Mouse (Mus musculus) T-cell, adult 2 months (primary cell): ENCODE data around the gene Sfxn2.
A peak's percentile ranks its signal among the peaks of the same experiment; 100 is the strongest.

Experiments
- DNase-seq: peaks from one replicate; pipeline ENCODE4 v3.0.0; 2022; ENCODE audit warnings: low spot score

Gene Sfxn2

GRCm38 (mm10) chr19:46572951-46573937, at the start of gene Sfxn2, which contains the start of gene Arl3:
TSS of gene Sfxn2 (plus strand) at chr19:46573365.
TSS of gene Arl3 (minus strand) at chr19:46573198.
- peak; percentile 94 for DNase-seq

- DNase-seq, result no peak
These were observed 49.5 kb upstream of the Sfxn2 start for GRCm38 (mm10) chr19:46523480-46524151.

- DNase-seq, result no peak
These were observed 49.0 kb upstream of the Sfxn2 start for GRCm38 (mm10) chr19:46524152-46524544.

- DNase-seq, result no peak
These were observed 48.4 kb upstream of the Sfxn2 start for GRCm38 (mm10) chr19:46524601-46525321.

- DNase-seq, result no peak
These were observed 47.2 kb upstream of the Sfxn2 start for GRCm38 (mm10) chr19:46525691-46526631.

GRCm38 (mm10) chr19:46527632-46528528, 45.3 kb upstream of the Sfxn2 start:
- no peak for DNase-seq

GRCm38 (mm10) chr19:46528529-46529213, 44.5 kb upstream of the Sfxn2 start:
- peak; percentile 69 for DNase-seq

GRCm38 (mm10) chr19:46529601-46530448, 43.3 kb upstream of the Sfxn2 start:
- no peak for DNase-seq

GRCm38 (mm10) chr19:46530449-46530990, 42.6 kb upstream of the Sfxn2 start:
- no peak for DNase-seq

- DNase-seq, result no peak
These were observed 41.8 kb upstream of the Sfxn2 start for GRCm38 (mm10) chr19:46531071-46532030.

- DNase-seq, result no peak
These were observed 41.0 kb upstream of the Sfxn2 start for GRCm38 (mm10) chr19:46532031-46532688.

- DNase-seq, result no peak
These were observed 40.1 kb upstream of the Sfxn2 start for GRCm38 (mm10) chr19:46533066-46533465.

- DNase-seq, result no peak
These were observed 39.6 kb upstream of the Sfxn2 start for GRCm38 (mm10) chr19:46533525-46533924.

- no peak for DNase-seq
These were observed 38.5 kb upstream of the Sfxn2 start for GRCm38 (mm10) chr19:46534542-46535098.

- DNase-seq, result no peak
These were observed 35.8 kb upstream of the Sfxn2 start for GRCm38 (mm10) chr19:46537357-46537756.

GRCm38 (mm10) chr19:46538213-46538612, 35.0 kb upstream of the Sfxn2 start:
- no peak for DNase-seq
